Mouse (Mus musculus) spleen, postnatal 10 days (tissue): ENCODE results near the gene Adarb1.
A peak's percentile ranks its signal among the peaks of the same experiment; 100 is the strongest.

Experiments used
- DNase-seq, 2 experiments: peaks; one replicate each; pipeline ENCODE4 v3.0.0; 2021 to 2022; ENCODE audit warnings: low spot score in 2 of 2

The Adarb1 gene

DNA sequence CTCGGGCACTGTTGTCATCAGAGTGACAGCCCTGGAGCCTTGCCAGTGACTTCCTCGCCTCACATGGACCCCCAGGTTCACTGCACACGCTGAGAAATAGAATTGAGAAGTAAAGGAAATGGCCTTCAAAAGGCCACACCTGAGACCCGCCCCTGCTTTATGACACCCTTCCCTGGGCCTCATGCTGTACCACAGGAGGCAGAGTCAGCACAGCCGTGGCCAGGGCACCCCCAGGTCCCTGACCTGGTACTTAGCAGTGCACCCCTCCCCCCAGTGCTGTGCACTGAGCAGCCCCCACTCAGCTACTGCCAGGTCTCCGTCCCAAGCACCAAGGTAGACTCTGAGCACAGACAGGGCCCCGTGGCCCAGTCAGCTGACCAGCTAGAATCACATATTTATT is 148.9 kb downstream of the Adarb1 start:
- no peak for DNase-seq

- DNase-seq = no peak
These were observed 151.0 kb downstream of the Adarb1 start for GRCm38 (mm10) chr10:77267027-77267426.

- no peak for DNase-seq
These were observed 151.8 kb downstream of the Adarb1 start for GRCm38 (mm10) chr10:77266281-77266680.

DNA sequence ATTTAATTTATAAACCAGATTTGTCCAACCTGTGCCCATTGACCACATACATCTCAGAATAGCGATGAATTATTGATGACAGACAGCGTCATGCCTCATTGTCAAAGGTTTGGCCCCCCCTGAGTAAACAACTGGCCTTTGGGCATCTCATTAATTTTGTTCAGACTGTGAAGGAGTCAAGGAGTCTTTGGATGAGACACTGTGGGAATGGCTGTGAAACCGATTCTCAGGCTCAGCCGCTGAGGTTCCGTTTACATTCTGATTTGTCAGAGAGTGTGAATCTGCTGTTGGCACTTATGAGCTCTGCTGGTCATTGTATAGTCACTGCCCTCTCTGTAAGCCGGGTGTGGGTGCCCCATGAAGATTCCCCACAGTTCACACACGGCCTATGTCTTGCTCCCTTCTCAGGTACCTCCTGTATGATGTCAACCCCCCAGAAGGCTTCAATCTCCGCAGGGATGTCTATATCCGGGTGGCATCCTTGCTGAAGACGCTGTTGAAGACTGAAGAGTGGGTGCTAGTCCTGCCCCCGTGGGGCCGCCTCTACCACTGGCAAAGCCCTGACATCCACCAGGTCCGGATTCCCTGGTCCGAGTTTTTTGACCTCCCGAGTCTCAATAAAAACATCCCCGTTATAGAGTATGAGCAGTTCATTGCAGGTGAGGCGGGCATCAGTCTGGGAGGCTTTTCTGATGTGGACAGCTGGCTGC is 157.7 kb downstream of the Adarb1 start:
- no peak for DNase-seq

- peak; percentile 86 to 98 for DNase-seq
These were observed 159.1 kb downstream of the Adarb1 start, which contains the start of gene Pofut2 for GRCm38 (mm10) chr10:77258704-77259621. Gene Pofut2 (plus strand): TSS chr10:77259218.

- DNase-seq = no peak
These were observed 160.0 kb downstream of the Adarb1 start for GRCm38 (mm10) chr10:77258041-77258590.

GRCm38 (mm10) chr10:77255676-77256075 is 162.4 kb downstream of the Adarb1 start:
- no peak for DNase-seq

- DNase-seq = no peak
These were observed 162.8 kb downstream of the Adarb1 start for GRCm38 (mm10) chr10:77255231-77255630.

GRCm38 (mm10) chr10:77252790-77253189 is 165.3 kb downstream of the Adarb1 start:
- DNase-seq = peak; percentile 76 to 82

DNA sequence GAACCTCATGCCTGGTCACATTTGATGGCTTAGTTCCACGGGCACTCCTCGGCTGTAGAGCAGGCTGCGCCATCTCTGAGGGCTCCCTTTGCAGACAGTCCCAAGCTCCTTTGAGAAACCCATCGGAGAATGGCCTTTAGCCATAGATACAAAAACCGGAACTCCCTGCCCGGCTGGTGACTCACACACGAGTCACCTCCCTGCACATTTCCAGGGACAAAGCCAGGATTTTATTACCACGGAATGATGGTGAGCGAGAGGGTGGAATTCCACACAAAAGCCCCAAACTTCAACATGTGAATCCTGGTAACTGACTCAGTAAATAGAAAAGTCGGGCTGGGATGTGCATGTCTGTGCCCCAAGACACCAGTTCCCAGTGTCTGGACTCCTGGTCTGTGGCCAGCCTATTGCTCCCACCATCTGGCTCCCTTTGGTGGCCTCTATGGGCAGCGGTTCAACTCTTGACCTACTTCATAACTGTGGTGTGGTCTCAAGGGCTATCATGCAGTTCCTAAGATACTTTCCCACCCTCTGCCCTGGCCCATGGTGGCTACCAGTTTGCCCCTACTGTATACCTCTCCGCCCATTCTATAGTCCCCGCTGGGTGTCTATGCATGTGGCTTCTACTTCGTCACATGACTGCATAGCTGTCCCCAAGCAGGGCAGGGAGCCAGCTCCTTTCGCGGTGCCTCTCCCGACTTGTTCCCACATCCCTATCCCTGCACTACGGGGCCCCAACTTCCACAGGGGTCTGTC is 166.1 kb downstream of the Adarb1 start:
- DNase-seq = no peak

DNA sequence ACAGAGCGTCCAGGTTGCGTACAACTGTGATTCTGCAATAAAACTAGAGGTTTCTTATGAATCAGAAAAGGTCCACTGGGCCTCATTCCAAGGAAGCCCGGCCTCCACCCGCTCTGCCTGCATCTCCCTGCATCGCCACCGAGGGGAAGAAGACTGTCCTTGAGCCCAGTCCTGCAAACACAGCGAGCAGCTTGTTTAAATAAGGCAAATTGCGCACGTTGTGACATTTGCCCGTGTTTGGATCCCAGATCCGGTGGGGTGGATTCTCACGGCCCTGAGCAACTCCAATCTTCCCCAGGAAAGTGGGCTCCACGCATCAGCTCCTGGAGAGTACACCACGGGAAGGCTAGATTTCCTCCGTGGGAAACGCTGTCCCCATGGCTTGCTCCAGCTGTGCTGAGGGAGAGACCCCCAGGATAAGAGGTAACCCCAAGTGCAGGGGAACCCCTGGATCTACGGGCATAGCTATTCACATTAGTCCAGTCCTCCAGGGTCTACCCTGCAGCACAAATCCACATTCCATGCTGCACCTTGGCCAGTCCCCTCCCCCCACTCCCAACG is 166.8 kb downstream of the Adarb1 start:
- DNase-seq = no peak

DNA sequence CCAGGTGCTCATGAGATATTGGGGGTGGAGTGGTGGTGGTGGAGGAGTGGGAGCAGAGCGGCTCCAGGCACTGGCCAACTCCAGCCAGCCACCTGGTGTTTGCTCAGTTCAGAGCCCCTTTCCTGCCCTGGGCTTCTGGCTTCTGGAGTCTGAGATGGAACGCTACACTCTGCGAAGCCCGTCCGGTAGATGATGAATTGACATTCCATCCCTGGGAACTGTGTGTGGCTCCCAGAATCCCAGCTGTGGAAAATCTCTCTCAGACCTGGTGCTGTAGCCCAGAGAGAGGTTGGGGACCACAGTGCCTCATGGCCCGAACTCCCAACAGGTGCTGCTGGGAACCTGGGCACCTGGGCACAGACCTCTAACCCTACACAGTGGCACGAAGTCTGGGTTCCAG is 170.4 kb downstream of the Adarb1 start:
- no peak for DNase-seq

DNA sequence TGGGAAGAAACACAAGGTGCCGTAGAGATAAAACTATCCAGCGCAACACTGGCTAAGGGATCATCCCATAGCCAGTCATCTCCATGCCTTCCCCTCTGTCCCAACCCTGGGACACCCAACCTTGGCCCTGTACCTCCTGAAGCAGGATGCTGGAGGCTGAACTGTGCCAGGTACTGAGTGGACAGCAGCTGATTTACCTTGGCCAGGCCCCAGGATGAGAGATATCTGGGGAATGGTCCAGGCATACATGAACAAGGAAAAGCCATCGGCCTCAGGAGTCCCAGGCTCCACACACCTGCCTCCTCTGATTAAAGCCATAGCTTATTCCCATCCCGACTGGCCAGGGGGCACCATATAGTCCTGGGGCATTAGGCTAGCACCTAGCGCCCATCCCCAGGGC is 171.0 kb downstream of the Adarb1 start:
- DNase-seq = no peak

GRCm38 (mm10) chr10:77244777-77245176 is 173.3 kb downstream of the Adarb1 start:
- DNase-seq = no peak

GRCm38 (mm10) chr10:77243572-77244161 is 174.4 kb downstream of the Adarb1 start:
- DNase-seq = no peak

GRCm38 (mm10) chr10:77242871-77243270 is 175.2 kb downstream of the Adarb1 start:
- no peak for DNase-seq

DNA sequence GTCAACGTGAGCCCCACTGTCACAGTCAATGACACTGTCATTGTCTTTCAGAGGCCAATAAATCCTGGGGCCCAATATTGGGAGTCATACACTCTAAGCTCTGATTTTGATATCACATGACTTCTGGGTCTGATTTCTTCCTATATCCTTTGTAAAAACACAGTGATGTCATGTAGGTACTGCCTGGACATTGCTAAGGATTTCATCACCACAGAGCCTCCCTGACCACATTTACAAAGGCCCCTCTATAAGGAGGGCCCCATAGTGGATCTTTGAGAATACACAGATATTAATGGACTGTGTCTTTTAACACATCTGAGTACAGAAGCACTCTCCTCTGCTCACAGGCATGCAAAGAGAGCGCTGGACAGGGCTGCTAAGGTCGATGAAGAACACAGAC is 175.7 kb downstream of the Adarb1 start:
- no peak for DNase-seq

DNA sequence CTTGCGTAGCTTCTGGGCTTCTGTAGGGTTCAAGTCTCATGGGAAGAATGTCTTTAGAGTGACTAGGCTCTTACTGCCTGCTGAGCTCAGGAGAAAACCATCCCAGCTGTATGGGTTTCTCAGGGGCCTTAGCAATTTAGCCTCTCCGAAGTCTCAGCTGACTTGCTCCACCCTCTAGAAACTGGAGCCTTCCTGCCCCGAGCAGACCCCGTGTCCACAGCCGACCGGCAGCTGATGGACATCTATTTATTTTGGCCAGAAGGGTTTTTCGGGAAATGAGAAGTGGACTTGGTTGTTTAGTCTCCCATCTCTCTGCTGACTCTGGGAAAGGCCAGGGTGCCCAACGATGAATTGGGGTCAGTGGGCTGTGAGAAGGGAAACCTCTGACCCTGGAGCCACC is 177.3 kb downstream of the Adarb1 start:
- DNase-seq = no peak
